Mouse (Mus musculus) cerebellum, adult 2 months (tissue): ENCODE data around the gene Gas7.

Experiments used
- CTCF ChIP-seq: fragments of 200-500 bp; IDR thresholded peaks from 2 replicates; pipeline ENCODE4 v1.5.1; 2011; ENCODE audit warnings: low read depth, mild to moderate bottlenecking, control low read depth, low read length, moderate library complexity, borderline replicate concordance; ENCODE audit not compliant: insufficient read depth
- POLR2A ChIP-seq: fragments of 200-500 bp; IDR thresholded peaks from 2 replicates; pipeline ENCODE4 v1.6.1; 2011; ENCODE audit warnings: low read length, control low read depth, borderline replicate concordance; ENCODE audit not compliant: insufficient read depth

DNA sequence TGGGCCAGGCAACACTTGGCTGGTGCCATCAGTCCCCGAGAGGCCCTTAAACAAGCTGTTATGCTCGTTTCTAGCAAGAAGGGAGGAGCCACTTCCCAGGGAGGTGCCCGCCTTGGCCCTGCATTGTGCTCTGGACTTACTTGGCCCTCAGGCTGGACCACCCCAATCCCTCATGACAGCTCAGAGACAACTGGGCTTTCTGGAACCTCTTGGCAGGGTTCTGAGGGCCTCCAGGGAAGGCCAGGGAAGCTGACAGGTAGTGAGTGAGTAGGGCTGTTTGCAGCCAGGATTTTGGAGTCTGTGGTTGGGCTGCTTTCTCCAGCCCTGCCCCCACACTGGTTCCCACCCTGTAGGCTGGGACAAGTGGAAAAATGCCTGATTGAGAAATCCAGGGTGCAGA, 68.6 kb downstream of the Gas7 start:
- TF ChIP-seq CTCF (no peak), POLR2A (no peak)
